Mouse (Mus musculus) hindbrain, embryonic 12.5 days (tissue): ENCODE results near the gene Gm17387. TPM values are rescaled to one million over a fixed set of nuclear protein-coding genes. Genes with fewer than 3 reads are reported as not detected.

Experiments used
- ATAC-seq: fragments of 200-750 bp; cut with Nextera tagmentation; 2 replicates; pipeline ENCODE4 v1.8.0; 2017; ENCODE audit warnings: moderate TSS enrichment; ENCODE audit not compliant: low FRiP score
- H3K27ac ChIP-seq: fragments of 300-500 bp; sonication (generic); 2 replicates; pipeline ENCODE4 v1.5.1; 2016; ENCODE audit warnings: mild to moderate bottlenecking
- H3K27me3 ChIP-seq: fragments of 300-500 bp; sonication (generic); 2 replicates; pipeline ENCODE4 v1.6.1; 2016; ENCODE audit warnings: mild to moderate bottlenecking
- H3K36me3 ChIP-seq: fragments of 300-500 bp; sonication (generic); 2 replicates; pipeline ENCODE4 v1.6.1; 2016; ENCODE audit warnings: mild to moderate bottlenecking
- H3K4me1 ChIP-seq: fragments of 300-500 bp; sonication (generic); 2 replicates; pipeline ENCODE4 v1.6.1; 2016
- H3K4me2 ChIP-seq: fragments of 300-500 bp; sonication (generic); replicated peaks from 2 replicates; pipeline ENCODE4 v1.6.1; 2016; ENCODE audit warnings: mild to moderate bottlenecking
- H3K4me3 ChIP-seq: fragments of 300-500 bp; sonication (generic); 2 replicates; pipeline ENCODE4 v1.5.1; 2016; ENCODE audit warnings: mild to moderate bottlenecking
- H3K9ac ChIP-seq: fragments of 300-500 bp; sonication (generic); 2 replicates; pipeline ENCODE4 v1.6.1; 2016; ENCODE audit warnings: mild to moderate bottlenecking, moderate library complexity
- H3K9me3 ChIP-seq: fragments of 300-500 bp; sonication (generic); replicated peaks from 2 replicates; pipeline ENCODE4 v1.6.1; 2016; ENCODE audit warnings: mild to moderate bottlenecking
- WGBS: fragments of 180-500 bp; shearing (Covaris S2); methylation state at CpG from one replicate; pipeline ENCODE4 v1.1.7; 2016; 5-methylcytosine and 5-hydroxymethylcytosine counted together
- polyA plus RNA-seq: library from polyadenylated mRNA; unstranded; fragments of >200 nt; fragmentation: Nextera tagmentation; extraction: Ambion mirVana; gene quantifications from 2 replicates; pipeline ENCODE4 v1.2.1, GENCODE M21; 2016

Gene Gm17387
- polyA plus RNA-seq, 1 experiment from 2014 or later, result not detected

- H3K4me1 ChIP-seq, result peaks cover 15% of the 10 kb centered on the region
- no peak overlapping the region for H3K27ac ChIP-seq
- no peak for ATAC-seq
- 94% methylated on average over 6 of the region's 6 CpGs for WGBS
- no peaks in the 10 kb centered on the region for H3K27me3 ChIP-seq
- no peaks in the 10 kb centered on the region for H3K9me3 ChIP-seq
- H3K4me2 ChIP-seq, result no peak overlapping the region
- no peak overlapping the region for H3K9ac ChIP-seq
- H3K4me3 ChIP-seq, result no peak overlapping the region
- H3K36me3 ChIP-seq, result no peaks in the 10 kb centered on the region
Observed at GRCm38 (mm10) chr7:141056976-141057375, 28.0 kb downstream of the Gm17387 start.

- Histone ChIP-seq H3K4me3 (no peak overlapping the region), H3K4me1 (peaks cover 20% of the 10 kb centered on the region), H3K36me3 (no peaks in the 10 kb centered on the region), H3K27me3 (no peaks in the 10 kb centered on the region), H3K4me2 (no peak overlapping the region), H3K27ac (no peak overlapping the region), H3K9me3 (no peaks in the 10 kb centered on the region), H3K9ac (no peak overlapping the region)
- 89% methylated on average over 1 of the region's 1 CpGs for WGBS
- ATAC-seq, result no peak
Observed at GRCm38 (mm10) chr7:141057541-141057940, 28.6 kb downstream of the Gm17387 start.

- no peak overlapping the region for H3K27ac ChIP-seq
- no peak overlapping the region for H3K9ac ChIP-seq
- no peaks in the 10 kb centered on the region for H3K9me3 ChIP-seq
- no peak for ATAC-seq
- H3K4me3 ChIP-seq, result no peak overlapping the region
- peaks cover 28% of the 10 kb centered on the region for H3K4me1 ChIP-seq
- H3K36me3 ChIP-seq, result peaks cover 7% of the 10 kb centered on the region
- 92% methylated on average over 14 of the region's 14 CpGs for WGBS
- H3K27me3 ChIP-seq, result no peaks in the 10 kb centered on the region
- no peak overlapping the region for H3K4me2 ChIP-seq
Observed at GRCm38 (mm10) chr7:141058601-141059341, 29.8 kb downstream of the Gm17387 start.

GRCm38 (mm10) chr7:141059929-141060328 is 31.0 kb downstream of the Gm17387 start:
- peak overlapping the region; percentile 86 for H3K4me3 ChIP-seq
- peak; percentile 4; the same call in 1 of the 2 replicates for ATAC-seq
- H3K4me2 ChIP-seq, result peak overlapping the region; percentile 83
- H3K9me3 ChIP-seq, result no peaks in the 10 kb centered on the region
- H3K36me3 ChIP-seq, result peaks cover 19% of the 10 kb centered on the region
- peaks cover 28% of the 10 kb centered on the region for H3K4me1 ChIP-seq
- peak overlapping the region; percentile 98 for H3K9ac ChIP-seq
- 80% methylated on average over 2 of the region's 2 CpGs for WGBS
- H3K27ac ChIP-seq, result peak overlapping the region; percentile 93
- H3K27me3 ChIP-seq, result no peaks in the 10 kb centered on the region

GRCm38 (mm10) chr7:141060426-141061242 is 31.7 kb downstream of the Gm17387 start, which contains the start of gene B4galnt4:
Gene B4galnt4, plus strand, starts transcription at chr7:141061104.
- Histone ChIP-seq H3K4me2 (peak within 1 kb of the TSS; percentile 83), H3K27me3 (no peaks in the 10 kb centered on the region)
- ATAC-seq, result peak; percentile 99

GRCm38 (mm10) chr7:141061269-141061692 is 32.4 kb downstream of the Gm17387 start:
- Histone ChIP-seq H3K36me3 (peaks cover 32% of the 10 kb centered on the region), H3K4me2 (peak overlapping the region; percentile 83), H3K4me3 (peak overlapping the region; percentile 86), H3K27me3 (no peaks in the 10 kb centered on the region), H3K4me1 (peaks cover 28% of the 10 kb centered on the region), H3K9me3 (no peaks in the 10 kb centered on the region), H3K9ac (peak overlapping the region; percentile 98), H3K27ac (peak overlapping the region; percentile 93)
- WGBS, result under 1% methylated on average over 37 of the region's 37 CpGs
- ATAC-seq, result peak; percentile 68

More at GRCm38 (mm10) chr7:141060426-141061242, 31.7 kb downstream of the Gm17387 start, which contains the start of gene B4galnt4:
- under 1% methylated on average over 72 of the region's 72 CpGs for WGBS
- peak within 1 kb of the TSS; percentile 98 for H3K9ac ChIP-seq
- peaks cover 28% of the 10 kb centered on the region for H3K4me1 ChIP-seq
- H3K4me3 ChIP-seq, result peak within 1 kb of the TSS; percentile 86
- H3K36me3 ChIP-seq, result peaks cover 26% of the 10 kb centered on the region
- no peaks in the 10 kb centered on the region for H3K9me3 ChIP-seq
- peak within 1 kb of the TSS; percentile 93 for H3K27ac ChIP-seq

- peak overlapping the region; percentile 86; the same call in 1 of the 2 replicates for H3K4me3 ChIP-seq
- H3K27ac ChIP-seq, result no peak overlapping the region
- no peaks in the 10 kb centered on the region for H3K27me3 ChIP-seq
- H3K4me2 ChIP-seq, result peak overlapping the region; percentile 83
- 80% methylated on average over 7 of the region's 7 CpGs for WGBS
- H3K9ac ChIP-seq, result peak overlapping the region; percentile 5; the same call in 1 of the 2 replicates
- ATAC-seq, result no peak
- no peaks in the 10 kb centered on the region for H3K9me3 ChIP-seq
- peaks cover 45% of the 10 kb centered on the region for H3K36me3 ChIP-seq
- peaks cover 28% of the 10 kb centered on the region for H3K4me1 ChIP-seq
Observed at GRCm38 (mm10) chr7:141062525-141062924, 33.6 kb downstream of the Gm17387 start.

GRCm38 (mm10) chr7:141063353-141063752 is 34.4 kb downstream of the Gm17387 start:
- H3K4me2 ChIP-seq, result no peak overlapping the region
- no peak for ATAC-seq
- H3K4me3 ChIP-seq, result no peak overlapping the region
- WGBS, result 94% methylated on average over 3 of the region's 3 CpGs
- H3K36me3 ChIP-seq, result peaks cover 53% of the 10 kb centered on the region
- H3K27ac ChIP-seq, result no peak overlapping the region
- H3K9ac ChIP-seq, result no peak overlapping the region
- no peaks in the 10 kb centered on the region for H3K9me3 ChIP-seq
- H3K4me1 ChIP-seq, result peaks cover 28% of the 10 kb centered on the region
- no peaks in the 10 kb centered on the region for H3K27me3 ChIP-seq

- no peak overlapping the region for H3K9ac ChIP-seq
- no peak for ATAC-seq
- WGBS, result 90% methylated on average over 7 of the region's 7 CpGs
- peaks cover 59% of the 10 kb centered on the region for H3K36me3 ChIP-seq
- no peak overlapping the region for H3K27ac ChIP-seq
- no peaks in the 10 kb centered on the region for H3K9me3 ChIP-seq
- peaks cover 28% of the 10 kb centered on the region for H3K4me1 ChIP-seq
- H3K27me3 ChIP-seq, result no peaks in the 10 kb centered on the region
- H3K4me2 ChIP-seq, result no peak overlapping the region
- no peak overlapping the region for H3K4me3 ChIP-seq
Observed at GRCm38 (mm10) chr7:141064175-141064574, 35.2 kb downstream of the Gm17387 start.

- H3K4me2 ChIP-seq, result no peak overlapping the region
Observed at GRCm38 (mm10) chr7:141064576-141064975, 35.6 kb downstream of the Gm17387 start.

GRCm38 (mm10) chr7:141068351-141068750 is 39.4 kb downstream of the Gm17387 start:
- no peak overlapping the region for H3K27ac ChIP-seq
- H3K4me3 ChIP-seq, result no peak overlapping the region
- no peaks in the 10 kb centered on the region for H3K9me3 ChIP-seq
- no peak for ATAC-seq
- 77% methylated on average over 19 of the region's 19 CpGs for WGBS
- no peak overlapping the region for H3K9ac ChIP-seq
- peaks cover 21% of the 10 kb centered on the region for H3K4me1 ChIP-seq
- peaks cover 21% of the 10 kb centered on the region for H3K27me3 ChIP-seq
- H3K36me3 ChIP-seq, result peaks cover 56% of the 10 kb centered on the region
- no peak overlapping the region for H3K4me2 ChIP-seq

More at GRCm38 (mm10) chr7:141064576-141064975, 35.6 kb downstream of the Gm17387 start:
- Histone ChIP-seq H3K4me3 (no peak overlapping the region), H3K27me3 (0 out of 2 replicates have a peak, but pooled peaks cover 1% of the 10 kb centered on the region), H3K9ac (no peak overlapping the region), H3K9me3 (no peaks in the 10 kb centered on the region), H3K36me3 (peaks cover 59% of the 10 kb centered on the region), H3K27ac (no peak overlapping the region), H3K4me1 (peaks cover 28% of the 10 kb centered on the region)
- 96% methylated on average over 7 of the region's 7 CpGs for WGBS
- no peak for ATAC-seq
